Mouse (Mus musculus): ENCODE results near the gene Erbb4.

DNA sequence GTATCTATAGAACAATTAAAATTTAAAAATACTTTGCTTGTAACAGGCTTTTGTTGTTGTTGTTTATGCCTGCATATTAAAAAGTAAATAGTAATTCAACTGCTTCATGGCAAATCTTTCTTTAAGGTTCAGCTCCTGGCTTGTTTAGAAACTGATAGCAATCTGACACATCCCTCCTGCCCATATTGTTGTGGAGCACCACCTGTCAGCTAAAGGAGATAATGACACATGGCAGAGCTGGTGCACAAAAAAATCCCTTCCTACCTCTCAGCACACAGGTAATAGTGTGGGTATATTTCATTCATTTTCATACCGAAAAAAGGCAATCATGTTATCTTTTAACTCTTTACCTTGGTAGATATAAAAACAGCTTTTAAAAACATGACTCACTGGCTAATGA, 18.5 kb downstream of the Erbb4 start:
- TF ChIP-seq CTCF (IDR thresholded peaks at IDR 0.05; ENCODE audit: insufficient read depth, low read length): no peak
- TF ChIP-seq POLR2A (IDR thresholded peaks at IDR 0.05; ENCODE audit: borderline replicate concordance, extremely low read depth, low read depth, low read length): no peak
